Mouse (Mus musculus) G1E (cell line): ENCODE data around the gene Iscu. TPM values are rescaled to one million over a fixed set of nuclear protein-coding genes. Genes with fewer than 3 reads are reported as not detected.

Source experiments
- ATAC-seq: 2 replicates; pipeline ENCODE4 v1.8.0; 2016; ENCODE audit warnings: mild to moderate bottlenecking; ENCODE audit not compliant: insufficient number of reproducible peaks, poor library complexity, low FRiP score, severe bottlenecking; ENCODE audit errors: extremely low read depth
- DNase-seq: peaks from one replicate; pipeline ENCODE4 v3.0.0; 2012; ENCODE audit warnings: low spot score
- H3K27me3 ChIP-seq: 2 replicates; pipeline ENCODE4 v1.6.1; 2012; ENCODE audit warnings: mild to moderate bottlenecking, low read length, inconsistent platforms; ENCODE audit not compliant: insufficient read depth
- H3K36me3 ChIP-seq: replicated peaks from 2 replicates; pipeline ENCODE3; 2012; ENCODE audit warnings: mild to moderate bottlenecking, inconsistent platforms
- H3K4me1 ChIP-seq: 2 replicates; pipeline ENCODE4 v1.6.1; 2012; ENCODE audit warnings: low read depth, low read length, inconsistent platforms, mixed read lengths; ENCODE audit not compliant: insufficient read depth
- H3K4me3 ChIP-seq: 2 replicates; pipeline ENCODE4 v1.5.1; 2012; ENCODE audit warnings: low read depth, mild to moderate bottlenecking, inconsistent platforms, low read length, moderate library complexity, mixed read lengths
- H3K9me3 ChIP-seq: replicated peaks from 2 replicates; pipeline ENCODE4 v1.6.1; 2012; ENCODE audit warnings: inconsistent platforms
- CTCF ChIP-seq: IDR thresholded peaks from 2 replicates; pipeline ENCODE4 v1.5.1; 2012; ENCODE audit warnings: low read depth, low read length, inconsistent platforms, mixed read lengths
- GATA1 ChIP-seq: IDR thresholded peaks from 2 replicates; pipeline ENCODE4 v1.6.1; 2012; ENCODE audit warnings: borderline replicate concordance, low read length, inconsistent platforms, mixed read lengths
- GATA2 ChIP-seq: IDR thresholded peaks from 2 replicates; pipeline ENCODE4 v1.6.1; 2012; ENCODE audit warnings: low read depth, low read length, inconsistent platforms, borderline replicate concordance
- POLR2AphosphoS5 ChIP-seq: IDR thresholded peaks from 2 replicates; pipeline ENCODE4 v1.6.1; 2012; ENCODE audit warnings: low read depth, low read length, inconsistent platforms; ENCODE audit not compliant: insufficient replicate concordance
- TAL1 ChIP-seq: conservative IDR thresholded peaks from 2 replicates; pipeline ENCODE4 v1.6.1; 2012; ENCODE audit warnings: low read depth, low read length, inconsistent platforms, mixed read lengths
- polyA plus RNA-seq: library from polyadenylated mRNA; stranded (reverse); fragments of >175 nt; gene quantifications from 2 replicates; pipeline ENCODE4 v1.2.3, GENCODE M21; 2012
- total RNA-seq, 2 experiments: library from RNA; stranded (forward) in 1 of 2; stranded (reverse) in 1 of 2; fragments of 200-1000 nt in 1 of 2; fragments of >200 nt in 1 of 2; fragmentation: Nextera tagmentation in 1 of 2; gene quantifications; 2 replicates each; pipeline ENCODE4 v1.2.3; 2014 to 2017

Gene Iscu
- total and polyA plus RNA-seq, 3 experiments = 44.2 to 76.9 (median 50.7) TPM

- Histone ChIP-seq H3K9me3 (no peaks in the 10 kb centered on the region), H3K4me1 (peaks cover 3% of the 10 kb centered on the region; the same call in 1 of the 2 replicates), H3K4me3 (no peak overlapping the region), H3K27me3 (peaks cover 33% of the 10 kb centered on the region), H3K36me3 (no peaks in the 10 kb centered on the region)
- TF ChIP-seq GATA1 (no peak), CTCF (no peak), GATA2 (no peak), POLR2AphosphoS5 (peak; percentile 47; the same call in 1 of the 2 replicates), TAL1 (no peak)
- DNase-seq (no peak), ATAC-seq (no peak)
These were observed 18.9 kb downstream of the Iscu start for GRCm38 (mm10) chr5:113791197-113792095.

GRCm38 (mm10) chr5:113796401-113797148 lies 24.0 kb downstream of the Iscu start:
- Histone ChIP-seq H3K9me3 (no peaks in the 10 kb centered on the region), H3K27me3 (peaks cover 33% of the 10 kb centered on the region), H3K4me1 (peaks cover 10% of the 10 kb centered on the region; the same call in 1 of the 2 replicates), H3K4me3 (no peak overlapping the region), H3K36me3 (no peaks in the 10 kb centered on the region)
- no peak for ATAC-seq
- no peak for TF ChIP-seq GATA2
- TF ChIP-seq CTCF = no peak
- TF ChIP-seq POLR2AphosphoS5 = no peak
- TF ChIP-seq GATA1 = no peak
- TF ChIP-seq TAL1 = no peak
- DNase-seq = no peak

- Histone ChIP-seq H3K4me3 (no peak overlapping the region), H3K27me3 (peaks cover 32% of the 10 kb centered on the region; the same call in 1 of the 2 replicates), H3K36me3 (no peaks in the 10 kb centered on the region), H3K9me3 (no peaks in the 10 kb centered on the region), H3K4me1 (peaks cover 10% of the 10 kb centered on the region; the same call in 1 of the 2 replicates)
- TF ChIP-seq CTCF = no peak
- TF ChIP-seq TAL1 = no peak
- TF ChIP-seq POLR2AphosphoS5 = no peak
- TF ChIP-seq GATA2 = no peak
- TF ChIP-seq GATA1 = no peak
- DNase-seq = no peak
- no peak for ATAC-seq
These were observed 24.8 kb downstream of the Iscu start for GRCm38 (mm10) chr5:113797149-113797882.

- Histone ChIP-seq H3K9me3 (no peaks in the 10 kb centered on the region), H3K4me1 (peaks cover 10% of the 10 kb centered on the region; the same call in 1 of the 2 replicates), H3K36me3 (no peaks in the 10 kb centered on the region), H3K4me3 (no peak overlapping the region), H3K27me3 (peaks cover 29% of the 10 kb centered on the region; the same call in 1 of the 2 replicates)
- no peak for DNase-seq
- no peak for ATAC-seq
- TF ChIP-seq GATA1 = no peak
- no peak for TF ChIP-seq TAL1
- TF ChIP-seq GATA2 = no peak
- TF ChIP-seq POLR2AphosphoS5 = no peak
- no peak for TF ChIP-seq CTCF
These were observed 26.0 kb downstream of the Iscu start for GRCm38 (mm10) chr5:113798525-113798924.

- DNase-seq = no peak
- Histone ChIP-seq H3K4me3 (no peak overlapping the region), H3K27me3 (peaks cover 22% of the 10 kb centered on the region; the same call in 1 of the 2 replicates), H3K36me3 (no peaks in the 10 kb centered on the region), H3K9me3 (no peaks in the 10 kb centered on the region), H3K4me1 (peaks cover 20% of the 10 kb centered on the region)
- no peak for ATAC-seq
- TF ChIP-seq POLR2AphosphoS5 (no peak), CTCF (no peak), GATA2 (no peak), GATA1 (no peak), TAL1 (no peak)
These were observed 27.1 kb downstream of the Iscu start for GRCm38 (mm10) chr5:113799691-113800090.
